Mouse (Mus musculus): ENCODE measurements around the gene Tmprss2. TPM values are rescaled to one million over a fixed set of nuclear protein-coding genes. Genes with fewer than 3 reads are reported as not detected.

Gene Tmprss2
- 276 and 354 TPM in 2 replicates for polyA plus RNA-seq (2012; rRNA removed)

DNA sequence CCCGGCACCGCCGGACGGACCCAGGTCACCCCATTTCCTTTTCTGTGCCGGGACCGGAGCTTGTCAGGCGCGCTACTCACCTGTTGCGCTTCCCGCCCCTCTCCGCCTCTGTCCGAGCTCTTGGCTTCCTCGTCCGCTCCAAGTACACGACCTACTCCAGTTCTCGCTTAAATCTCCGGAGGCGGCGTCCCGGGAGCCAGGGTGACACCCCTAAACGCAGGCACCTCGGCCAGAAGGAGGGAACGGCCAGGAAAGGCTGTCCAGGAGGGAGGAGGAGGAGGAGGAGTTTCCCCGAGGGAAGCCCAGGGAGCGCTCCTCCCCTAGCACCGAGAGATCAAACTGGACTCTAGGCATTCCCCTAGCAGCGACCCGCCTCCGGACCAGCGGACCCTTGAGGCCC, at the start of gene Tmprss2:
Gene Tmprss2 (minus strand): TSS at position 257 of the 400 bp plus-strand sequence.

Other genes starting within 250 kb of the Tmprss2 start
- 1.4 and 1.6 TPM in 2 replicates for gene Mx1, start 148.3 kb downstream of the Tmprss2 start, polyA plus RNA-seq (2012; rRNA removed)
- 96.7 and 133 TPM in 2 replicates for gene Fam3b, start 96.4 kb downstream of the Tmprss2 start, polyA plus RNA-seq (2012; rRNA removed)
- gene Ripk4, start 152.6 kb upstream of the Tmprss2 start, polyA plus RNA-seq (2012; rRNA removed) = 23.7 and 25.9 TPM in 2 replicates
- gene Prdm15, start 240.7 kb upstream of the Tmprss2 start, polyA plus RNA-seq (2012; rRNA removed) = 14.6 and 16.3 TPM in 2 replicates

Measured in colon, adult 2 months (tissue).